Mouse (Mus musculus): ENCODE measurements around the gene Mccc1. TPM values are rescaled to one million over a fixed set of nuclear protein-coding genes. Genes with fewer than 3 reads are reported as not detected.
A peak's percentile ranks its signal among the peaks of the same experiment; 100 is the strongest.

The Mccc1 gene
- total and polyA plus RNA-seq, 3 experiments = 47.4 to 98.5 (median 80.9) TPM

- H3K9ac ChIP-seq (ENCODE audit: low read depth, low read length) = no peak overlapping the region
- no peaks in the 10 kb centered on the region for H3K27me3 ChIP-seq (ENCODE audit: control insufficient read depth, insufficient read depth, low read length)
- intact Hi-C loops (cut with DNase I) = no loop called here
- no peak overlapping the region for H3K27ac ChIP-seq
- no peaks in the 10 kb centered on the region for H3K79me2 ChIP-seq (replicated peaks; ENCODE audit: control insufficient read depth, insufficient read depth, low read length)
- no peak for DNase-seq
- H3K36me3 ChIP-seq (ENCODE audit: control insufficient read depth, insufficient read depth, low read length) = no peaks in the 10 kb centered on the region
- TF ChIP-seq EP300 (IDR thresholded peaks at IDR 0.05; ENCODE audit: insufficient read depth, low read depth, low read length) (no peak), CTCF (IDR thresholded peaks at IDR 0.05) (no peak), POLR2A (IDR thresholded peaks at IDR 0.05; ENCODE audit: insufficient read depth, low read depth, low read length) (no peak)
- H3K4me3 ChIP-seq = no peak overlapping the region
- WGBS = 87% methylated on average over 7 of the region's 7 CpGs
- H3K4me1 ChIP-seq (ENCODE audit: control insufficient read depth, insufficient read depth, low read length) = no peaks in the 10 kb centered on the region
Observed at GRCm38 (mm10) chr3:35948197-35948596, 52.3 kb downstream of the Mccc1 start.

GRCm38 (mm10) chr3:35940520-35941135 is 59.9 kb downstream of the Mccc1 start:
- WGBS = 90% methylated on average over 4 of the region's 4 CpGs
- TF ChIP-seq EP300 (IDR thresholded peaks at IDR 0.05; ENCODE audit: insufficient read depth, low read depth, low read length) (no peak), CTCF (IDR thresholded peaks at IDR 0.05) (no peak), POLR2A (IDR thresholded peaks at IDR 0.05; ENCODE audit: insufficient read depth, low read depth, low read length) (no peak)

GRCm38 (mm10) chr3:35940047-35940446 is 60.4 kb downstream of the Mccc1 start:
- intact Hi-C loops (cut with DNase I) = no loop called here
- H3K9ac ChIP-seq (ENCODE audit: low read depth, low read length) = no peak overlapping the region
- TF ChIP-seq EP300 (IDR thresholded peaks at IDR 0.05; ENCODE audit: insufficient read depth, low read depth, low read length) (no peak), CTCF (IDR thresholded peaks at IDR 0.05) (no peak), POLR2A (IDR thresholded peaks at IDR 0.05; ENCODE audit: insufficient read depth, low read depth, low read length) (no peak)
- H3K4me1 ChIP-seq (ENCODE audit: control insufficient read depth, insufficient read depth, low read length) = no peaks in the 10 kb centered on the region
- 55% methylated on average over 2 of the region's 2 CpGs for WGBS
- no peaks in the 10 kb centered on the region for H3K27me3 ChIP-seq (ENCODE audit: control insufficient read depth, insufficient read depth, low read length)
- no peaks in the 10 kb centered on the region for H3K79me2 ChIP-seq (replicated peaks; ENCODE audit: control insufficient read depth, insufficient read depth, low read length)
- H3K27ac ChIP-seq = no peak overlapping the region
- DNase-seq = no peak
- H3K4me3 ChIP-seq = no peak overlapping the region
- no peaks in the 10 kb centered on the region for H3K36me3 ChIP-seq (ENCODE audit: control insufficient read depth, insufficient read depth, low read length)

More at GRCm38 (mm10) chr3:35940520-35941135, 59.9 kb downstream of the Mccc1 start:
- DNase-seq = no peak
- H3K27ac ChIP-seq = no peak overlapping the region
- H3K4me1 ChIP-seq (ENCODE audit: control insufficient read depth, insufficient read depth, low read length) = no peaks in the 10 kb centered on the region
- H3K27me3 ChIP-seq (ENCODE audit: control insufficient read depth, insufficient read depth, low read length) = no peaks in the 10 kb centered on the region
- H3K36me3 ChIP-seq (ENCODE audit: control insufficient read depth, insufficient read depth, low read length) = no peaks in the 10 kb centered on the region
- no peak overlapping the region for H3K9ac ChIP-seq (ENCODE audit: low read depth, low read length)
- intact Hi-C loops (cut with DNase I) = no loop called here
- H3K79me2 ChIP-seq (replicated peaks; ENCODE audit: control insufficient read depth, insufficient read depth, low read length) = no peaks in the 10 kb centered on the region
- H3K4me3 ChIP-seq = no peak overlapping the region

GRCm38 (mm10) chr3:35937345-35937744 is 63.1 kb downstream of the Mccc1 start, which contains the start of gene Dcun1d1:
TSS of gene Dcun1d1 (minus strand) at chr3:35937445.
- no peak within 1 kb of the TSS for H3K4me3 ChIP-seq
- no peaks in the 10 kb centered on the region for H3K4me1 ChIP-seq (ENCODE audit: control insufficient read depth, insufficient read depth, low read length)
- no peaks in the 10 kb centered on the region for H3K36me3 ChIP-seq (ENCODE audit: control insufficient read depth, insufficient read depth, low read length)
- H3K27ac ChIP-seq = no peak within 1 kb of the TSS
- no peak within 1 kb of the TSS for H3K9ac ChIP-seq (ENCODE audit: low read depth, low read length)
- TF ChIP-seq EP300 (IDR thresholded peaks at IDR 0.05; ENCODE audit: insufficient read depth, low read depth, low read length) (no peak), CTCF (IDR thresholded peaks at IDR 0.05) (no peak), POLR2A (IDR thresholded peaks at IDR 0.05; ENCODE audit: insufficient read depth, low read depth, low read length) (no peak)
- intact Hi-C loops (cut with DNase I) = loop anchor here (10.0 kb wide), 1 partner anchor 537 kb away; the partner anchor contains the start of genes 1810062G17Rik and Anxa5
- H3K27me3 ChIP-seq (ENCODE audit: control insufficient read depth, insufficient read depth, low read length) = no peaks in the 10 kb centered on the region
- no peak for DNase-seq
- WGBS = 96% methylated on average over 6 of the region's 6 CpGs
- H3K79me2 ChIP-seq (replicated peaks; ENCODE audit: control insufficient read depth, insufficient read depth, low read length) = no peaks in the 10 kb centered on the region; the same call in 1 of the 2 replicates

- H3K27ac ChIP-seq = peak overlapping the region; percentile 81
- peak overlapping the region; percentile 82 for H3K4me3 ChIP-seq
- no peak for TF ChIP-seq CTCF (IDR thresholded peaks at IDR 0.05)
- no peak for TF ChIP-seq EP300 (IDR thresholded peaks at IDR 0.05; ENCODE audit: insufficient read depth, low read depth, low read length)
- TF ChIP-seq POLR2A (IDR thresholded peaks at IDR 0.05; ENCODE audit: insufficient read depth, low read depth, low read length) = no peak
- no peaks in the 10 kb centered on the region for H3K27me3 ChIP-seq (ENCODE audit: control insufficient read depth, insufficient read depth, low read length)
- peaks cover 3% of the 10 kb centered on the region for H3K79me2 ChIP-seq (replicated peaks; ENCODE audit: control insufficient read depth, insufficient read depth, low read length)
- peak overlapping the region; percentile 92 for H3K9ac ChIP-seq (ENCODE audit: low read depth, low read length)
- intact Hi-C loops (cut with DNase I) = loop anchor here (2.0 to 10.0 kb wide), 3 partner anchors 69 to 541 kb away; partner anchors contain the start of genes 1810062G17Rik, Anxa5, Atp11b and Mccc1
- H3K36me3 ChIP-seq (ENCODE audit: control insufficient read depth, insufficient read depth, low read length) = 0 out of 2 replicates have a peak, but pooled peaks cover 4% of the 10 kb centered on the region
- DNase-seq = no peak
- 2% methylated on average over 14 of the region's 14 CpGs for WGBS
- peaks cover 8% of the 10 kb centered on the region for H3K4me1 ChIP-seq (ENCODE audit: control insufficient read depth, insufficient read depth, low read length)
Observed at GRCm38 (mm10) chr3:35933405-35933777, 67.1 kb downstream of the Mccc1 start.
